Mouse (Mus musculus): Measurements from ENCODE around the gene Men1.

Gene Men1

DNA sequence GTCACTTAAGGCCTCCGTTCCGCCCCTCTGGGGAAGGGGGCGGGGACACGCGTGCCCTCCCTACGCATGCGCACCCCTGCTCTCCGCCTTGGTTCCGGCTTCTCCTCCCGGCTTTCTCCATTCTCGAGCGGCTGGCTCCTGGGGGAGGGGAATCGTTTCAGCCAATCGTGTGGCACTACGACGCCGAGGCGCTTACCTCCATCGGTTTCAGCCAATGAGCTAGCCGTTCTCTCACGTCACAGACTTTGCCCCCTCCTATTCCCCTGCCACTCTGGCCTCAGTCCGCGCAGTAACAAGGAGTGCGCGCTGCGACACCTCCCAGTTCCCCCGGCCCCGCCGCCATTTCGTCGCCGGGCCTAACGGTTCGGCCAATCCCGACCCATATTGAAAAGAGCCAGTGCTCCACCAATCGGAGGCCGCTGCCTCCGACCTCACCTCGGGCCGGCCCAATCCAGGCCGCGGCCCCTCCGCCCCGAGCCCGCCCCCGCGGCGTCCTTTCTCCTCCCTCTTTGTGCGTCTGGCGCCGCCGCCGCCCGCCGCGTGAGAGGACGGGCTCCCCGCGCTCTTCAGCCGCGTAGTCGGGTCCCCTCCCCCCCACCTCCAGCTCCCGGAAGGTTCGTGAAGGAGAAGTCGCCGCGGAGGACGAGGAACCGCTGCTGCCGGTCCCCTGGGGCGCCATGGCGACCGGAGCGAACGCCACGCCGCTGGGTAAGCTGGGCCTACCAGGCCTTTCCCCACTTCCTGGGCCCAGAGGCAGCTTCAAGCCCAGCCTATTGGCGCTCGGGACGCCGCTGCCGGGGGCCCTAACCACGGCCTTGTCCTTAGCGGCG, 28.8 kb downstream of the Men1 start, which contains the start of gene Sf1:
Gene Sf1, plus strand, starts transcription at position 280 of the 830 bp plus-strand sequence.
- in situ Hi-C loops (cut with MboI, MseI), result no loop called here

DNA sequence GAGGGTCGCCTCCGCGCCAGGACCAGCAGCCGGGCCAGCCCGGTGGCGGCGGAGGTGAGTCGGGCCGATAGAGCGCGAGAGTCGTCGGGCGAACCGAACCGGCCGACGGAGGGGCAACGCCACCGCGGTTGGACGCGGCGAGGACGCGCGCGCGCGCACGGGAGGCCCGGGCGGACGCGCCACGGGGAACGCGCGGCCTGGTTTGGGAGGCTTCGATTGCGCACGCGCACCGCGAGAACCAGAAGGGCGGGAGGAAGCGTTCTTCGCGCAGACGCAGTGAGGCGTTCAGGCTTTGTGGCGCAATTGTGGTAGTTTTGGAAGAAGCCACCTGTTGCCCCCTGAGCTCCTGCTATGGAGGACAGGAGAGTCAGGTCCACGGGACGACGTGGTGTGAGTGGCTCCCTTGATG, 29.5 kb downstream of the Men1 start:
- in situ Hi-C loops (cut with MboI, MseI), result no loop called here

DNA sequence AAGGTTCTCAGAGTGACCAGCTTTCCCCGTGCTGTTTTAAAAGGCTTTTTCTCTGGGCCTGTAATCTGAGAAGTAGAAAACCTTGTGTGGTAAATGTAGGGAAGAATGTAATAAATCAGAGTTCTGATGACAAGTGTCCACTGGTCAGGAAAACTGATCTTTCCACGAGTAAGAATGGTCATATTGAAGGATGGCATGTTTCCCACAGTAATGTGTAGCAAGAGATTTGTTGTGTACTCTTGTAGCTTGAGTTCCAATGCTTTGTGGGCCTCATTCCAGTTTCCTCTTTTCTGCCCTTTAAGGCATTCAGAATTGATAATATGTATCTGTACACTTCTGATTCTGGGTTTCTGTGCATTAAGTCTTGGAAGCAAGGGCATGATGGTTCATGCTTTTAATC, 30.1 kb downstream of the Men1 start:
- in situ Hi-C loops (cut with MboI, MseI), result no loop called here

DNA sequence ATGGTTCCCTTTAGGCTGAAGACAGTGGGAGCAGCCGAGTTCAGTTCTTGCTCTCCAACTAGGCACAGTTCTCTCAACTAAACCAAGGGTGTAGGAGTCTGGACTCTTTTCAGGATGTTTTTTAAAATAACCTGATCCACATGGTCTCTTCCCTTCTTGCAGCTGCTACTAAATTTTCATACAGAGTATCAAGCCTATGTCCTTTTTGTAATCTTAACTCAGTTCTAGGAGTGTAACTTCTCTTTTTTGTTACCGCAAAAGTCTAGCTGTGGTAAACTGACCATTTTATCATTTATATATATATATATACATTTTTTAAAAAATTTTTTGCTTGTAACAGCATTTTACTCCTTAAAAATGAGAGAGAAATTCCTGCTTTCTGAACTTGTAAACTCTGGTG, 35.4 kb downstream of the Men1 start:
- in situ Hi-C loops (cut with MboI, MseI), result no loop called here

DNA sequence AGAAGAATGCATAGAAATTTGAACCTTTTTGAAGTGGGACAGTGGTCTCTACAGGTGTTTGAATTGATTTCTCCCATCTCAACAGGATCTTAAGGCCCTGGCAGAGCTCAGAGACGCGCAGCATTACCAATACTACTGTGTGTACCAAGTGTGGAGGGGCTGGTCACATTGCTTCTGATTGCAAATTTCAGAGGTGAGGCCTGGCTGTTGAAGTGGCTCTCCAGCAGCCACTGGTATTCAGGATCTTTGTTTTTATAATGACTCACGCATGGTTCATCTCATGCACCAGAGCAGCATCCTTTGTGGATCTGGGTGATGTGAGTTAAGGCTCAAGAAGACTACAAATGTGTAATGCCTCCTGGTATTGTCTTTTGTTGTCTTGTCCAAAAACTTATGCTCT, 37.7 kb downstream of the Men1 start:
- in situ Hi-C loops (cut with MboI, MseI), result no loop called here

DNA sequence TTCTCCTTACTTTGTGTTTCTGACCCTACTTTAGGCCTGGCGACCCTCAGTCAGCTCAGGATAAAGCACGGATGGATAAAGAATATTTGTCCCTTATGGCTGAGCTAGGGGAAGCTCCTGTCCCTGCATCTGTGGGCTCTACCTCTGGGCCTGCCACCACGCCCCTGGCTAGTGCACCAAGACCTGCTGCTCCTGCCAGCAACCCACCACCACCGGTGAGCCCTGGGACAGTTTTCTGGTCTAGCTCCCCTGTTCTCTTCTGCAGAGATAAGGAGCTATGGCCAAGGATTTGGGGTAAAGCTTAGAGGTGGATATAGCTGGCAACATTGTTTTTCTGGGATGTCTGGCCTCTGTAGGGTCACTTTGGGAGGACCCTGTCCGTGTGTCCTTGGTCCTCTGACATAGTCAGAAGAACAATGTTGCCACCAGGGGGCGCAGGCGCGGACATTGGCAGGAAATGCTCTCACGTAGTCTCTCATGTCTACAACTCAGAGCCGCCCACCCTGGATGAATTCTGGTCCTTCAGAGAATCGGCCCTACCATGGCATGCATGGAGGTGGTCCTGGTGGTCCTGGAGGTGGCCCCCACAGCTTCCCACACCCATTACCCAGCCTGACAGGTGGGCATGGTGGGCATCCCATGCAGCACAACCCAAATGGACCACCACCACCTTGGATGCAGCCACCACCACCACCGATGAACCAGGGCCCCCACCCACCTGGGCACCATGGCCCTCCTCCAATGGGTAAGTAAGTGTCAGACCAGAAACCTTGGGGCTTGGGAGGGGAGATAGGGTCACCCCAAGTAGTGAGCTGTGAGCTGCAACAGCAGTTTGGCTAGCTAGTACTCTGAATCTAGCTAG, 39.0 kb downstream of the Men1 start:
- in situ Hi-C loops (cut with MboI, MseI), result no loop called here

DNA sequence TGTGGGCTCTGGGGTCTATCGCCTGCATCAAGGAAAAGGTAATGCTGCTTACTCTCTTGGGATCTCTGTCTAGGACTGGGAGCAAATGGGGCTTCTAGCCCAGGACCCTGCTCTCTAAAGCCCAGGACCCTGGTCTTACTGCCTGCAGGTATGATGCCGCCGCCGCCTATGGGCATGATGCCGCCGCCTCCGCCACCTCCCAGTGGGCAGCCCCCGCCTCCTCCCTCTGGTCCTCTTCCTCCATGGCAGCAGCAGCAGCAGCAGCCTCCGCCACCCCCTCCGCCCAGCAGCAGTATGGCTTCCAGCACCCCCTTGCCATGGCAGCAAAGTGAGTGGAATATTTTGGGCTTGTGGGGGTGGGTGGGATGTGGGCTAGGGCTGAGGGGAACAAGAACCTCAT, 39.8 kb downstream of the Men1 start:
- in situ Hi-C loops (cut with MboI, MseI), result no loop called here

DNA sequence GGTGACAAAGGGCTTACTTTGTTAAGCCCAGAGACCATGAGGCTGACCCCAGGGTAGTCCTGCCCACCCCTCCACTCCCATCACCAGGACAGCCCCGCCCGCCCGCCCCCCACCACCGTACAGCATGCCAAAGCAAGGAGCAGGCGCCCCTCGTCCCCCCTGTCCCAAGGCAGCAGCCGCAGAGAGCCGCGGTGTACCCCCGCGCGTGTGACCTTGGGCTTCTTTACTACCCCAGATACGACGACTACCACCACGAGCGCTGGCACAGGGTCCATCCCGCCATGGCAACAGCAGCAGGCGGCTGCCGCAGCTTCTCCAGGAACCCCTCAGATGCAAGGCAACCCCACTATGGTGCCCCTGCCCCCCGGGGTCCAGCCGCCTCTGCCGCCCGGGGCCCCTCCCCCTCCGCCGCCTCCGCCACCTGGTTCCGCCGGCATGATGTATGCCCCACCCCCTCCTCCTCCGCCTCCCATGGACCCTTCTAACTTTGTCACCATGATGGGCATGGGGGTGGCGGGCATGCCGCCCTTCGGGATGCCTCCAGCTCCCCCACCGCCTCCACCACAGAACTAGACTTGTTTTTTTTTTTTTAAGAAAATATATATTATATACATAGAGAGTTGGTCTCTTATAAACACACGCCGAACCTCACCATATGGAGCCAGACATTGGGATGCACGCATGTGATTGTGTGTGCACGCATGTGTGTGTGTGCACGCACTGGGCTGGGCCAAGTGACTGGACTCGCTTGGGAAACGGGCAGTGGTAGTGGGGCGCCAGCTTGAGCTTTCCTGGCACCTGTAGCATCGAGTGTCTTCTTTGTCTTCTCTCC, 40.9 kb downstream of the Men1 start:
- in situ Hi-C loops (cut with MboI, MseI), result no loop called here

DNA sequence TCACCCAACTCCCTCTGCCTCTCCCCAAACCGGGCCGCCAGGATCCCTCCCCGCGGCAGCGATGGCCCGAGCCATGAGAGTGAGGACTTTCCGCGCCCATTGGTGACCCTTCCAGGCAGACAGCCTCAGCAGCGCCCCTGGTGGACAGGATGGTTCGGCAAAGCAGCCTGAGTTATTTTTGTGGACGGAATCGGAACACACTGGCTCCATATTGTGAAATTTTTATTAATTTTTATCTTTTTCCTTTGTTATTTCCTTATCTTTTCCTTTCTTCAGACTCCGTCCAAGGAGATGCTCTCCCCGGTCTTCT, 41.4 kb downstream of the Men1 start:
- in situ Hi-C loops (cut with MboI, MseI), result no loop called here

DNA sequence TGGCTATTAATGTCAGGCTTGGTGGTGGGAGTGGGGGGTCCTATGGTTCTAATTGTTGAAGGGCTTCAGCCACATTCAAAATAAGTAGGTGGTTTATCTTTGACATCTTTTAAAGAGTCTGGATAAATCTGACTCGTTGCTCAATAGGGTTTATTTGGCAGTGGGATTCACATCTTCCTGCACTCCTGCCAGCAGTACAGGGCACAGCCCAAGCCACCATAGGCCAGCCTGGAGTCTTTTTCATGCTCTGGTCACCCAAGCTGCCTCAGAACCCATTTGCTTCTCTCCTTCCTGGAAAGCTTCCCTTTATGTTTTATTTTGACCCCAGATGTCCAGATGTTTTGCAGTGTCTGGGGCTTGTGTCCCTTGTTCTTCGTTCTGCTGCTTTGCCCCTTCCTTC, 41.9 kb downstream of the Men1 start:
- in situ Hi-C loops (cut with MboI, MseI), result no loop called here

DNA sequence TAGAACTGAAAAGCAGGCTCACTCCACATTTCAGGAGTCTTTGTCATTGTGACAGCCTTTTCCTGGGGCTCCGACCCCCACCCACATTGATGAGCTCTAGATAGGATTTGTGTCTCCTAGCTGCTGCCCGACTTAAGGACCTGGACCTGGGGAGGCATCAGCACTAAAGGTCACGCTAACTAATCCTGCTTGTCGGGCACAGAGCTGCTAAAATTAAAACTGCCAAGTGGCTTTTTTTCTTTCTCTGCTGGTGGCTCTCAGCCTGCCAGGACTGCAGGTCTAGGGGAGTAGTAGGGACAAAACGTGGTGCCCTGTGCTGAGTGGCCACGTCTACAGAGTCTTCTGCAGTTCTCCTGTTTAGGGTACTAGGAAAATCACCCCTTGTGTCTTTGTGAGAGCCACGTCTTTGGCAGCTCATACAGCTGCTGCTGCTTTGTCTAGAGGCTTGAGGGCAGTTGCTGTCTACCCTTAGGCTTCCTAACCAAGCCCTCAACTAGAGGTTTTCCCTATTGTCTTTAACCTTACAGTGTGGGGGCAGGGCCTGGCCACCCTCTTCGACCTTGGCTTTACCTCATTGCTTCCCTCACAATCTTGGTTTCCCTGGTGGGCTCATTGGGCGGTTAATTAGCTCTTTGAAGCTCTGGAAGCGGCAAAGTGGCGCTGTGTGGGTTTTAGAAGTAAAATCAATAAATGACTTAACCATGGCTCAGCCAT, 42.7 kb downstream of the Men1 start:
- in situ Hi-C loops (cut with MboI, MseI), result no loop called here

DNA sequence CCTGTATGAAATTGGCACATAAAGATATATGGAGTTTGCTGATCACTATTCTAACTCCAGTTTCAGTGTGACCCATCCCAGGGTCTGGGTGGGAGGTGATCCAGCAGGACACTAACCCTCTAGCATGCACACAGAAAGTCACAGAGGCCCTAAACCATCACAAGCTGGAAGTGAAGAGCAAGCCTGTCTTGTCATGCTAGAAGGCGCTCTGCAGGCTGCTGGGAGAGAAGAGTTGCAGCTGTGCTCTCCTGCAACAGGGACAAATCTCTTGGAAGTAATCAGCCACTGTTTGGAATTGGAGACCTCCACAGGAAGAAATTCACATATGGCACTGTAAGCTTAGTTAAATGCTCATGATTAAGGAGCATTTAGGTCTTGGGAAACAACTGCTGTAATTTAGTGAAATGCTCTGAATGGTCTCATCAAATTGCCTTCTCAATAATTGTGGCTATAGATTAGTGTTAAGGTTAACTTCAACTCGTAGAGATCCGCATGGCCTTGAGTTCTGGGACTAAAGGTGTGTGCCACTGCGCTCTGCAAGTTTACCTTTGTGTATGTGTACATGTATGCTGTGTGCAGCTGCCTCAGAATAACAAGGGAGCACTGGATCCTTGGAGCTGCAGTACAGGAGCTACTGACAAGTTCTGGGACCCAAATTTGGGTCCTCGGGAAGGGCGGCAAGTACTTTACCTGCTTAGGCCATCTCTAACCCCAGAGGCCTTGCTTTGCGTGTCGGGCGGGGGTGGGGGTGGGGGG, 45.8 kb downstream of the Men1 start:
- in situ Hi-C loops (cut with MboI, MseI), result no loop called here

DNA sequence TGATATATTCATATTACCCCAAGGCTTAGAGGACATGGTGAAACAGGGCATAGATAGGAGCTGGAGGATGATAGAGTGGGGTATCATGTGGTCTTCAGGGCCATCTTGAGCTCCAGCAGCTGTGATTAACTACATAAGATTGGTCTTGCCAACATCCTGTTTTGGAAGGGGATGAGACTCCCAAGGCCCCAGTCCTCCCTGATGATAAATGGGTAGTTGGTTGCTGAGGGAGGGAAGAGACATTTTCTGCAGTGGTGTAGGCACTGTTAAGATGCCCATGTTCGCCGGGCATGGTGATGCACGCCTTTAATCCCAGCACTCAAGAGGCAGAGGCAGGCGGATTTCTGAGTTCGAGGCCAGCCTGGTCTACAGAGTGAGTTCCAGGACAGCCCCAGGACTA, 46.5 kb downstream of the Men1 start:
- in situ Hi-C loops (cut with MboI, MseI), result no loop called here

DNA sequence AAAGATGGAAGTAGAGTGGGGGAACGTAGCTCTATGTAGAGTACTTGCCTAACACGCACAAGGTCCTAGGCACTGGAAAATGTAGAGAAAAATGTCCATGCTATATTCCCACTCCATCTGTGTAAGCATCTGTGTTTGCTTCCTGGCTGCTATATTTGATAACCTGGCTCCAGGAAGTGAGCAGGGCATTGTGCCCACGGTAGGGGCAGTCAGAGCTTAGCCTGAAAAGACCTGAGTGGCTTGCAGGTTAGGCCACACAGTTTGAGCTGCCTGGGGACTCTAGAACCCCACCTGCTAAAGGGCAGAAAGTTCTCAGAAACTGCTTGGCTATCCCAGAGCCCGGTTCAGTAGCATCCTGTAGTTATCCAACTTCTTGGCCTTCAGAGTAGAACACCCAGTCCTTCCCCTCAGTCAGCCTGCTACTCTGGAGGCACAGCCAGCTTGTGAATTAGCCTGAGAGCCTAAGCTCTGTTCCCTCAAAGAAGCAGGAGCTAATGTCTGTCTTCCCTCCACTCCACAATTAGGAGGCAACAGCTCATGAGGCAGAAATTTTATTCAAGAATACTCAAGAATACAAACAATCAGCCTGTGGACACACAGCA, 47.6 kb downstream of the Men1 start:
- in situ Hi-C loops (cut with MboI, MseI), result no loop called here

DNA sequence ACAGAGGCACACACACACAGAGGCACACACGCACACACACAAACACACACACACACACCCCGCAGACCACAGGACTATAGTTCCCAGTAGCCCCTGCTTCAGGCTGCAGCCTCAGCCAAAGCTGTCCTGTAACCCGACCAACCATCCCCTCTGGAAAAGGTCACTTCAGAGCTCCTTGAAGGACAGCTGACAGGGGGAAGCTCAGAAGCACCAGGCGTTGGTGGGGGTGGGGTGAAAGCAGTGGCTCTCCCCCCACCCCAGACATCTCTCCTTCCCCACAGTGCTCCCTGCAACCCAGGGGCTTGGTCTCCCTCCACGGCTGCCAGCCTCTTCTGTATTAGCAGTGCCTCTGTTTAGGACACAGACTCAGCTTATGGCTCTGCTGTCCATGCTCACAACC, 48.7 kb downstream of the Men1 start:
- in situ Hi-C loops (cut with MboI, MseI), result no loop called here

DNA sequence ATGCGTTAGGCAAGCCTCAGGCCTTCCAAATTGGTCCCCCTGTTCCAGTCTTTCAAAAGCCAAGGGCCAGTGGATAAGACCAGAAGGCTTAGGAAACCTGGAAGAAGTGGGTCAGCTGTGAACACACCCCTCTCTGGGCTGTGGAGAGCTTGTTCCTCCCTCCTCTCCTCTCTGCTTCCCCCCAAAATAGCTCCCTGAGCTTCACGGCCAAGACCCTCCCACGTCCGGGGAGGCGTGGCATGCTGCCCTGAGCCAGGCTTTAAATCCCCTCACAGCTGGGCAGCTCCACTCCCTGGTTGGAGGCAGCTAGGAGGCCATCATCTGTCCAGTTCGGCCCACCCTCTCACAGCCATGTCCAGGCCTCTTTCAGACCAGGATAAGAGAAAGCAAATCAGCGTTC, 49.3 kb downstream of the Men1 start, which contains the start of gene Pygm:
Gene Pygm, plus strand, starts transcription at position 272 of the 400 bp plus-strand sequence.
- in situ Hi-C loops (cut with MboI, MseI), result no loop called here

DNA sequence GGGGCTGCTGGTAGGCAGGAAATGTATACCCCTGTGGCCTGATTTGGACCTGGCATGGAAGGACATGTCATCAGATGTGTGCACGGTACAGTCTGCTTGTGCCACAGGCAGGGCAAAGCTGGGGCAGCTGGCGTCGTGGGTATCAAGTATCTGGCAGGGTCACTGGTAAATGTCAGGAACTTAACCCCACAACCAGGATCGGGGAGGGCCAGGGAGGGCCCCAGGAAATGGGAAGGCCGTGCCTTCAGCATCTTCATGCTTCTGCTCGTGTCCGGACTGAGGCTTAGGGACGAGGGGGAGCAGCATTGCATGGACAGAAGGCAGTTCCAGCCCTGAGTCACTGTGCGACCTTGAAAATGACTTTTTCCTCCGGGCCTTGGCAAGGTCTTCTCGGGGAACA, 50.2 kb downstream of the Men1 start:
- in situ Hi-C loops (cut with MboI, MseI), result no loop called here

DNA sequence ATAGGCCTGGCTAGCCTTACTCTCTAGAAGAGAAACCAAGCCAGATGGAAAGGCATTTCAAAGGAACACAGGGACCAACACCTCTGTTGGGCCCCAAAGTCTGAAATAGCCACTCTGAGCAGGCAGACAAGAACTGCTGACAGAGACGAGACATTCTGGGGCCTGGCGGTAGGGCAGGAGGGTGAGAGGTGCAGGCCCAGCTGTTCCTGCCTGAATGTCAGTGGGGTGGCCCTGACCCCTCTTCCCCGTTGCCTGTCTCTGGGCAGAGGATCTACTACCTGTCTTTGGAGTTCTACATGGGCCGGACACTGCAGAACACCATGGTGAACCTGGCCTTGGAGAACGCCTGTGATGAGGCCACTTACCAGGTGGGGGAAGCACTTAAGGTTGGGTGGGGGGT, 50.6 kb downstream of the Men1 start:
- in situ Hi-C loops (cut with MboI, MseI), result no loop called here

DNA sequence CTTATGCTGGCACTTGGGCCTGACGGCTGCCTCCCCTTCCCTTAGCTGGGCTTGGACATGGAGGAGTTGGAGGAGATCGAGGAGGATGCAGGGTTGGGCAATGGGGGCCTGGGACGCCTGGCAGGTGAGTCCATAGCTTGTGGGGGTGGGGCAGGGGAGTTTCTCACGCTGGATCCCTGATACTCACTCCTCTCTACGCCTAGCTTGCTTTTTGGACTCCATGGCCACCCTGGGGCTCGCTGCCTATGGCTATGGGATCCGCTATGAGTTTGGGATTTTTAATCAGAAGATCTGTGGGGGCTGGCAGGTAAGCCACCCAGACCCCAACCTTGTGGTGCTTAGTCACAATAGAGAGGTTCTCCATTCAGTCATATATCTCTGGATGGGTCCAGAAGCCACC, 51.0 kb downstream of the Men1 start:
- in situ Hi-C loops (cut with MboI, MseI), result no loop called here

DNA sequence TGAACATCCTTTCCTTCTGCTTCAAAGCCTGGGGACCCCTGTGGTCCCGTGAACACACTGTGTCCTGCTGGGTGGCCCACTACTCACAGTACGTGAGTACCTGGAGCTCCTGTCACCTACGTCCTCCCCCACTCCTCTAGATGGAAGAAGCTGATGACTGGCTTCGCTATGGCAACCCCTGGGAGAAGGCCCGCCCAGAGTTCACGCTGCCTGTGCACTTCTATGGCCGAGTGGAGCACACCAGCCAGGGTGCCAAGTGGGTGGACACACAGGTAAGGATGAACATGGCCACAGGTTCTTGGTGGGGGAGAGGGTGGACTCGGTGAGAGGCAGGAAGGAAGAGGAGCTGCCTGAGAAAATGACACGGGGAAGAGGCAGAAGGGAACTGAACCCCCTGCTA, 51.5 kb downstream of the Men1 start:
- in situ Hi-C loops (cut with MboI, MseI), result no loop called here
